Mouse (Mus musculus): ENCODE results near the gene Ssh1. TPM values are rescaled to one million over a fixed set of nuclear protein-coding genes. Genes with fewer than 3 reads are reported as not detected.

Gene Ssh1
- 13.2 and 15.1 TPM in 2 replicates for polyA plus RNA-seq (2015; fragmentation: Nextera tagmentation; extraction: Ambion mirVana)

DNA sequence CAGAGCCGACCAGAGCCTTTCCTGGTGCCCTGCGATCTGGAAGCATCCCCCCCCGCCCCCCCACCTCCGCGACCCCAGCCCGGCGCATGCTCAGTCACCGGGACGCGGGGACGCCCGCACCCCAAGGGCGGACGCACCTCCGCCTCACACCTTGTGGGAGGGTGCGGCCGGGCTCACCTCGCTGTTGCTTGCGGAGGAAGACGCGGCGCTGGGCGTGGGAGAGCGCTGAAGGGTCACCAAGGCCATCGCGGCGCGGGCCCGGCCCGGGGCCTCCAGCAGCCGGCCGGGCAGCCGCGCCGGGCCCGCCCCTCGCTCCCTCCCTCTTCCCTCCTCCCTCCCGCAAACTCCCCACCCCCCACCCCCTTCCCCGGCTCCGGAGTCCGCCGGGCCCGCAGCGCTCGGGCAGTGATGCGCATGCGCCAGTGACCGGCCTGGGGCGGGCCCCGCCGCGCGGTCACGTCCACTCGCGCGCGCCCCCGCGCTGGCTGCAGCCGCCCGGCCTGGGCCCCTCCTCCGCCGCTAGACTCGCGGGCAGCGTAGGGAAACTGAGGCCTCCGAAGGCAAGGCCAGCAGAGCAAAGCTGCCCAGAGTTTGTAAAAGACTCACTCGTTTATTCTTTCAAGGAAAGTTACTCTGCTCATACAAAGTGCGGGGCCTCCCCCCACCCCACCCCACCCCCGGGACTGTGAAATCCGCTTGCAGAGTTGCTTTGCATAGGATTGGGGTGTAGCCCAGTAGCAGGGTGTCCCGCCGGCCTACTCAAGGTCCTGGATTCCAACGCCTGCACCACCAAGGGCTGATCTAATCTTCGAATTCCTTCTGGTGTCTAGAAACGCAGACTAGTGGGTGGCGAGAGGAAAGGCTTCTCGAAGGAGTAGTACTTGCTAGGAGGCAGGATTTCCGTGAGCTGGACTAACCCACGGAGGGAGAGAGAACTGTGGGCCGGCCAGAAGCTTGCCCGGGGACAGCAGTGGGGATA, at the start of gene Ssh1:
TSS of gene Ssh1 (minus strand) at position 408 of the 979 bp plus-strand sequence.
- ATAC-seq (ENCODE audit: low read depth): peak; percentile 91
- WGBS: under 1% methylated on average over 53 of the region's 83 CpGs
- H3K36me3 ChIP-seq (ENCODE audit: control insufficient read depth, insufficient read depth, low read length): peaks cover 3% of the 10 kb centered on the region; the same call in 1 of the 2 replicates
- no peaks in the 10 kb centered on the region for H3K27me3 ChIP-seq (ENCODE audit: control insufficient read depth, insufficient read depth, low read depth, low read length)
- peak within 1 kb of the TSS; percentile 73 for H3K4me3 ChIP-seq (ENCODE audit: low read length)
- H3K9ac ChIP-seq (ENCODE audit: low read length): peak within 1 kb of the TSS; percentile 89
- H3K27ac ChIP-seq (ENCODE audit: low read length): peak within 1 kb of the TSS; percentile 93
- no peaks in the 10 kb centered on the region for H3K9me3 ChIP-seq (ENCODE audit: control insufficient read depth, low read length)
- peaks cover 25% of the 10 kb centered on the region for H3K4me1 ChIP-seq (replicated peaks; ENCODE audit: control insufficient read depth, insufficient read depth, low read length)
- peak within 1 kb of the TSS; percentile 74 for H3K4me2 ChIP-seq (ENCODE audit: low read depth, low read length)

DNA sequence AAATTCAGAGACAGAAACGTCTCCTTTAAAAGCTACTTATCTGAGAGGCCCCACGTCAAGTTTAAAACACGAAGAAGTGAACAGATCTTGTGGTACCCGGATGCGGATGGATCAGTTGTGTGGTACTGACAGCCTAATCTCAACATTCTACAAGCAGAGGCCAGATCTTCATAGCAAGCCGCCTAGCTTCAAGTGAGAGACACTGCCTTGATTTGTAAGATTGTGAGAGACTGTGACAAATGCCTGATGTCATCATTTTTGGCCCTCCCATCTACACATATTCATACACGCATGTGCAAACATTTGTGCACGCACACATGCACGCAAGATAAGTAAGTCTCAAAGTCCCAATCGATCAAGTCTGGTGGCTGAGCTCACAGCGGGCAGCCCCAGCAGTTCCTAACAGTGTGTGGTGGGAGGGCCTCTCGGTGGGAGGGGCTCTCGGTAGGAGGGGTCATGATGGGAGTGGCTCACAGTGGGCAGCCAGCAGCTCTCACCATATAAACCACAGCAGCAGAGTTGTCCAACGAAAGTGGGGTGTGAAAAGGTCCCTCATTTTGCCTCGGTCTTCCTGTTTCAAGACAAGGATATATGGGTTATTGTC, 47.7 kb upstream of the Ssh1 start:
- Histone ChIP-seq H3K4me2 (ENCODE audit: low read depth, low read length) (peak overlapping the region; percentile 44), H3K4me1 (replicated peaks; ENCODE audit: control insufficient read depth, insufficient read depth, low read length) (0 out of 2 replicates have a peak, but pooled peaks cover 3% of the 10 kb centered on the region), H3K27ac (ENCODE audit: low read length) (no peak overlapping the region), H3K27me3 (ENCODE audit: control insufficient read depth, insufficient read depth, low read depth, low read length) (no peaks in the 10 kb centered on the region), H3K4me3 (ENCODE audit: low read length) (no peak overlapping the region), H3K36me3 (ENCODE audit: control insufficient read depth, insufficient read depth, low read length) (no peaks in the 10 kb centered on the region), H3K9ac (ENCODE audit: low read length) (peak overlapping the region; percentile 40), H3K9me3 (ENCODE audit: control insufficient read depth, low read length) (no peaks in the 10 kb centered on the region)
- peak; percentile 86 for ATAC-seq (ENCODE audit: low read depth)
- WGBS: 13% methylated on average over 15 of the region's 15 CpGs

DNA sequence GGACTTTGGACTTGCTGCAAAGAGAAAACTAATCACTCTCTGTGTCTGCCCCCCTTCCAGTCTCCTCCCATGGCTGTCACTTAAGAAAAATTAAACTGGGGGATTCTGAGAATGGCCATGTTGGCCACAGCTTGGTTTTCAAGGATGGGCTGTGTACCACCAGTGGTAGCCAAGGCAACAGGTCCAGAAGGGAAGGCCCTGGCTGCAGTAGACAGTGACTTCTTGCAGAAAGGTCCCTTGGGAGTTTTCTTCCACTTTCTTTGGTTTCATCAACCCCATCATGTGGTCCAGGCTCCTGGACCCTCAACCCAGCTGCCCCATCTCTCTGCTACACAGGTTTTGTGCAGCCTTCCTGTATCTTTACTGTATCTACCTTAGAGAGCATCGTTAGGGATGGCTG, 47.2 kb upstream of the Ssh1 start:
- H3K27ac ChIP-seq (ENCODE audit: low read length): no peak overlapping the region
- 63% methylated on average over 1 of the region's 1 CpGs for WGBS
- no peaks in the 10 kb centered on the region for H3K36me3 ChIP-seq (ENCODE audit: control insufficient read depth, insufficient read depth, low read length)
- no peak for ATAC-seq (ENCODE audit: low read depth)
- H3K4me2 ChIP-seq (ENCODE audit: low read depth, low read length): no peak overlapping the region
- H3K4me1 ChIP-seq (replicated peaks; ENCODE audit: control insufficient read depth, insufficient read depth, low read length): 0 out of 2 replicates have a peak, but pooled peaks cover 3% of the 10 kb centered on the region
- H3K9ac ChIP-seq (ENCODE audit: low read length): peak overlapping the region; percentile 40; the same call in 1 of the 2 replicates
- H3K4me3 ChIP-seq (ENCODE audit: low read length): no peak overlapping the region
- H3K27me3 ChIP-seq (ENCODE audit: control insufficient read depth, insufficient read depth, low read depth, low read length): no peaks in the 10 kb centered on the region
- no peaks in the 10 kb centered on the region for H3K9me3 ChIP-seq (ENCODE audit: control insufficient read depth, low read length)

DNA sequence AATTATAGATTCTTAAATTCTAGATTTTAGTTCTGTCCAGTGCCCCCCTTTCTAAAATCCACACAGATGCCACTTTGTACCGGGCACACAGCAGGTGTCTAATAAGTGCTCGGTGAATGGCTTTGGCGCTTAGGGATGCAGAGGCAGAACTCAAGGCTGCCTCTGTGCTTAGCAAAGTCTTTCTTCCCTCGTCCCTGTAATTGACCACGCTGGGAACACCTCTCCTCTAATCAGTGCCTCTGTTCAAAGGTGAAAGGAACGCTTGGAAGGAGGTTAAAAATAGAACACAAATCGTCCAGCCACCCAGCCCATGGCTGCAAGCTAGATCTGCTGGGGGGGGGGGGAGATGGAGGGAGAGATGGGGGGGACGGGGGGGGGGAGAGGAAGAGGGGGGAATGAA, 46.8 kb upstream of the Ssh1 start:
- no peak overlapping the region for H3K9ac ChIP-seq (ENCODE audit: low read length)
- no peak overlapping the region for H3K4me2 ChIP-seq (ENCODE audit: low read depth, low read length)
- 0 out of 2 replicates have a peak, but pooled peaks cover 3% of the 10 kb centered on the region for H3K4me1 ChIP-seq (replicated peaks; ENCODE audit: control insufficient read depth, insufficient read depth, low read length)
- no peaks in the 10 kb centered on the region for H3K36me3 ChIP-seq (ENCODE audit: control insufficient read depth, insufficient read depth, low read length)
- WGBS: 34% methylated on average over 7 of the region's 8 CpGs
- H3K4me3 ChIP-seq (ENCODE audit: low read length): no peak overlapping the region
- no peaks in the 10 kb centered on the region for H3K9me3 ChIP-seq (ENCODE audit: control insufficient read depth, low read length)
- no peaks in the 10 kb centered on the region for H3K27me3 ChIP-seq (ENCODE audit: control insufficient read depth, insufficient read depth, low read depth, low read length)
- ATAC-seq (ENCODE audit: low read depth): no peak
- no peak overlapping the region for H3K27ac ChIP-seq (ENCODE audit: low read length)

DNA sequence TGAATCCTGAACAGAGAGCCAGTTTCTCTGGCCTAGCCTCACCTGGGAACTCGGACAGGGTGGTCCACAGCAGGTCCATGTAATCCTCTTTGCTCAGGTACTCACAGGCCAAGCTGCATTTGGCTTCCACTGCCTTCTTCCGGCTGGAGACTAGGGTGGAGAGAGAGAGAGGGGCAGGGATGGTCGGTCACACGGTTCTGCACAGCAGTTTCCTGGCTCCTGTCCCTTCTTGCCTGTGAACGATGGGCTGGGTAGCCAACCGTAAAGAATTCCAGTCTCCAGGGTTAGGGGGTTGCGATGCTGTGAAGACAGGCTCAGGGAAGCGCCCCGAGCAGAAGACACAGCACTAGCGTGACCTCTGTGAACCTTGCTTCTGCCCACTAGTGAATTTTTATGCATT, 41.4 kb upstream of the Ssh1 start:
- Histone ChIP-seq H3K4me2 (ENCODE audit: low read depth, low read length) (no peak overlapping the region), H3K9ac (ENCODE audit: low read length) (no peak overlapping the region), H3K36me3 (ENCODE audit: control insufficient read depth, insufficient read depth, low read length) (no peaks in the 10 kb centered on the region), H3K4me3 (ENCODE audit: low read length) (no peak overlapping the region), H3K9me3 (ENCODE audit: control insufficient read depth, low read length) (no peaks in the 10 kb centered on the region), H3K27me3 (ENCODE audit: control insufficient read depth, insufficient read depth, low read depth, low read length) (no peaks in the 10 kb centered on the region), H3K4me1 (replicated peaks; ENCODE audit: control insufficient read depth, insufficient read depth, low read length) (no peaks in the 10 kb centered on the region), H3K27ac (ENCODE audit: low read length) (no peak overlapping the region)
- no peak for ATAC-seq (ENCODE audit: low read depth)
- 61% methylated on average over 10 of the region's 10 CpGs for WGBS

DNA sequence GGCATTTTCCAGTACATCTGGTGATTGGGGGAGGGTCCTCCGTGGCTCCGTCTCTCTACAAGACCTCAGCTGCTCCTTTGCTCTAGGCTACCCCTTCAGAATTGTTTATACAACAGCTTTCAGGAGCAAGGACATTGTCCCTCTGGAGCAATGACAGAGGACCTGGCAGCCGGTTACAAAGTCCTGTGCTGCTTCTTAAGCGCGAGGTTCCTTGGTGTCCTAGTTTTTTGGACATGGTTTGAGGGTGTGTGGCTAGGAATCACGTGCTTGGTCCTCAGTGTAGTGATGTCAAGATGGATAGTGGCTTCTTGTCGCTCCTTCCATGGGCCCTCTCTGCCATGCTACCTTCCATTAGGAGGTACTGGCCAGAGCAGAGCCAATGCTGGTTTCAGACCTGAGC, 40.7 kb upstream of the Ssh1 start:
- ATAC-seq (ENCODE audit: low read depth): no peak
- Histone ChIP-seq H3K9me3 (ENCODE audit: control insufficient read depth, low read length) (no peaks in the 10 kb centered on the region), H3K27me3 (ENCODE audit: control insufficient read depth, insufficient read depth, low read depth, low read length) (no peaks in the 10 kb centered on the region), H3K4me1 (replicated peaks; ENCODE audit: control insufficient read depth, insufficient read depth, low read length) (no peaks in the 10 kb centered on the region), H3K4me2 (ENCODE audit: low read depth, low read length) (no peak overlapping the region), H3K27ac (ENCODE audit: low read length) (no peak overlapping the region), H3K36me3 (ENCODE audit: control insufficient read depth, insufficient read depth, low read length) (no peaks in the 10 kb centered on the region), H3K9ac (ENCODE audit: low read length) (no peak overlapping the region), H3K4me3 (ENCODE audit: low read length) (no peak overlapping the region)
- 57% methylated on average over 7 of the region's 7 CpGs for WGBS

DNA sequence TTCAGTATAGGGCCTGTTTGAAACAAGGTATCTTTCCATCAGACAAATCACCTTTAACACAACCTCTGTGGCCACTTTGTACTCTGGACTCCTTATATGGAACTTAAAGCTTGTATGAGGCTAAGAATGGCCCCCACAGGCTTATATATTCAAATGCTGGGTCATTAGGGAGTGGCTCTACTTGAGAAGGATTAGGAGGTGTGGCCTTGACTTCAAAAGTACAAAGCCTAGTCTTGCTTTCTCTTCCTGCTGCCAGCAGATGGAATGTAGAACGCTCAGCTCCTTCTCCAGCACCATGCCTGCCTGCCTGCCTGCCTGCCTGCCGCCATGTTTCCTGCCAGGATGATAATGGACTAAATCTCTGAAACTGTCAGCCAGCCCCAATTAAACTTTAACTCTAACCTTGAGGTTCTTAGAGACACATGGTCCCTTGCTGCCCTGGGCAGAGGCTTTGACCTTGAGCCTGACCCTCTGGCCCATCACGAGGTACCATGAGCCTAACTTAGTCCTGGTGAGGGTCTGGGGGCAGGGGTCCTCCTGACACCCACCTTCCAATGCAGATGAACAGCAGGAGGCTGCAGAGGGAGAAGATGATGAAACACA, 38.6 kb upstream of the Ssh1 start:
- no peaks in the 10 kb centered on the region for H3K4me1 ChIP-seq (replicated peaks; ENCODE audit: control insufficient read depth, insufficient read depth, low read length)
- WGBS: 75% methylated on average over 3 of the region's 3 CpGs
- no peak overlapping the region for H3K9ac ChIP-seq (ENCODE audit: low read length)
- H3K9me3 ChIP-seq (ENCODE audit: control insufficient read depth, low read length): no peaks in the 10 kb centered on the region
- H3K27ac ChIP-seq (ENCODE audit: low read length): no peak overlapping the region
- H3K36me3 ChIP-seq (ENCODE audit: control insufficient read depth, insufficient read depth, low read length): no peaks in the 10 kb centered on the region
- H3K27me3 ChIP-seq (ENCODE audit: control insufficient read depth, insufficient read depth, low read depth, low read length): no peaks in the 10 kb centered on the region
- no peak overlapping the region for H3K4me3 ChIP-seq (ENCODE audit: low read length)
- ATAC-seq (ENCODE audit: low read depth): no peak
- no peak overlapping the region for H3K4me2 ChIP-seq (ENCODE audit: low read depth, low read length)

DNA sequence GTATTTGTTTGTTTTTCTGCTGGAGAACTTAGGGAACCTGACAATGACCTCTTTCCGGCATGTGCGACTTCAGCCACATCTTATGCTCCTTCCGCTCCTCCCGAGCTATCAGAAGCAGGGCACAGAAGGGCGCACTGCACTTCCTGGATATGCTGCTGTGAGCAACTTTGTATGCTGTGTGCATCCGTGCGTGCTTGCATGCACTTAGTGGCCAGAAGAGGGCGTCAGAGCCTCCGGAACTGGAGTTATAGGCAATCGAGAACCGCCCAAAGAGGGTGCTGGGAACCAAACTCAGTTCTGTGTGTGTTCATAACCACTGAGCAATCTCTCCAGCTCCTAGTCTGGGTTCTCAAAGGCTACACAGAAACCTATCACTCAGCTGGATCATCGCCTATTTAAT, 37.0 kb upstream of the Ssh1 start:
- no peak overlapping the region for H3K27ac ChIP-seq (ENCODE audit: low read length)
- no peak for ATAC-seq (ENCODE audit: low read depth)

DNA sequence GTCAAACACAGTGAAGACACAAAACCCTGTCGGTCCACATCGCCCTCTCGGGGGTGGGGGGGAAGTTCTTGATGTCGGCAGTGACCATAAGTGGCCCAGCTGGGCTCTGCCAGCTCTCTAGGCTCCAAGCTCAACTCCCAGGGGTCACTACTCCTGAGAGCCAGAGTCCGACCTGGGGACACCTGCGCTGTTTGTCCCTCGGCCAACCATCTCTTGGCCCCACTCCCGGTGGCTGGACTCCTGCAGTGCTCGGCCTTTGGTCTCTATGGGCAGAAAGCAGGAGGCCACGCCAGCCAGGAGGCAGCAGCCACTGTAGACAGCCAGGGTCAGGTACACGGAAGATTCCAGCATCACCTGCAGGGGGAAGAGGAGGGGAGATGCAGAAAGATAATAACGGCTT, 34.4 kb upstream of the Ssh1 start:
- H3K4me3 ChIP-seq (ENCODE audit: low read length): no peak overlapping the region
- H3K27ac ChIP-seq (ENCODE audit: low read length): no peak overlapping the region
- no peaks in the 10 kb centered on the region for H3K36me3 ChIP-seq (ENCODE audit: control insufficient read depth, insufficient read depth, low read length)
- 78% methylated on average over 12 of the region's 12 CpGs for WGBS
- H3K4me2 ChIP-seq (ENCODE audit: low read depth, low read length): no peak overlapping the region
- no peaks in the 10 kb centered on the region for H3K4me1 ChIP-seq (replicated peaks; ENCODE audit: control insufficient read depth, insufficient read depth, low read length)
- ATAC-seq (ENCODE audit: low read depth): no peak
- no peaks in the 10 kb centered on the region for H3K9me3 ChIP-seq (ENCODE audit: control insufficient read depth, low read length)
- no peaks in the 10 kb centered on the region for H3K27me3 ChIP-seq (ENCODE audit: control insufficient read depth, insufficient read depth, low read depth, low read length)
- H3K9ac ChIP-seq (ENCODE audit: low read length): no peak overlapping the region

More for the DNA sequence above, 37.0 kb upstream of the Ssh1 start:
- Histone ChIP-seq H3K4me2 (ENCODE audit: low read depth, low read length) (no peak overlapping the region), H3K4me3 (ENCODE audit: low read length) (no peak overlapping the region), H3K9me3 (ENCODE audit: control insufficient read depth, low read length) (no peaks in the 10 kb centered on the region), H3K9ac (ENCODE audit: low read length) (no peak overlapping the region), H3K27me3 (ENCODE audit: control insufficient read depth, insufficient read depth, low read depth, low read length) (no peaks in the 10 kb centered on the region), H3K4me1 (replicated peaks; ENCODE audit: control insufficient read depth, insufficient read depth, low read length) (no peaks in the 10 kb centered on the region), H3K36me3 (ENCODE audit: control insufficient read depth, insufficient read depth, low read length) (no peaks in the 10 kb centered on the region)
- 90% methylated on average over 12 of the region's 12 CpGs for WGBS

Measured in lung, embryonic 16.5 days (tissue).